Mouse (Mus musculus) forebrain, embryonic 11.5 days (tissue): ENCODE measurements around the gene Col26a1. TPM values are rescaled to one million over a fixed set of nuclear protein-coding genes. Genes with fewer than 3 reads are reported as not detected.

Experiments
- ATAC-seq: fragments of 200-750 bp; cut with Nextera tagmentation; replicated peaks from 2 replicates; pipeline ENCODE4 v1.8.0; 2017; ENCODE audit warnings: moderate TSS enrichment; ENCODE audit not compliant: low FRiP score
- DNase-seq: peaks from one replicate; pipeline ENCODE4 v3.0.0-alpha.2; 2017; ENCODE audit warnings: low spot score
- H3K27ac ChIP-seq: fragments of 300-500 bp; sonication (generic); 2 replicates; pipeline ENCODE4 v1.5.1; 2014; ENCODE audit warnings: low read depth, low read length
- H3K27me3 ChIP-seq: fragments of 300-500 bp; sonication (generic); 2 replicates; pipeline ENCODE4 v1.6.1; 2014; ENCODE audit warnings: mild to moderate bottlenecking, low read length, mixed read lengths; ENCODE audit not compliant: control insufficient read depth, insufficient read depth
- H3K36me3 ChIP-seq: fragments of 300-500 bp; sonication (generic); 2 replicates; pipeline ENCODE4 v1.6.1; 2014; ENCODE audit warnings: mild to moderate bottlenecking, low read length, moderate library complexity, mixed read lengths; ENCODE audit not compliant: control insufficient read depth, insufficient read depth
- H3K4me1 ChIP-seq: fragments of 300-500 bp; sonication (generic); replicated peaks from 2 replicates; pipeline ENCODE4 v1.6.1; 2014; ENCODE audit warnings: low read length, mixed read lengths; ENCODE audit not compliant: control insufficient read depth, insufficient read depth
- H3K4me2 ChIP-seq: fragments of 300-500 bp; sonication (generic); 2 replicates; pipeline ENCODE4 v1.6.1; 2014; ENCODE audit warnings: low read depth, mild to moderate bottlenecking, low read length, moderate library complexity, mixed read lengths; ENCODE audit not compliant: severe bottlenecking
- H3K4me3 ChIP-seq: fragments of 300-500 bp; sonication (generic); 2 replicates; pipeline ENCODE4 v1.5.1; 2014; ENCODE audit warnings: low read depth, low read length
- H3K9ac ChIP-seq: fragments of 300-500 bp; sonication (generic); 2 replicates; pipeline ENCODE4 v1.6.1; 2014; ENCODE audit warnings: low read length
- H3K9me3 ChIP-seq: fragments of 300-500 bp; sonication (generic); 2 replicates; pipeline ENCODE4 v1.6.1; 2016; ENCODE audit warnings: low read length, mixed read lengths; ENCODE audit not compliant: control insufficient read depth
- WGBS: fragments of 180-500 bp; shearing (Covaris S2); extraction: QIAGEN DNeasy Blood & Tissue Kit; methylation state at CpG from one replicate; pipeline ENCODE4 v1.1.7; 2014; 5-methylcytosine and 5-hydroxymethylcytosine counted together
- polyA plus RNA-seq: library from polyadenylated mRNA; unstranded; fragments of >200 nt; fragmentation: Nextera tagmentation; extraction: Ambion mirVana; gene quantifications from 2 replicates; pipeline ENCODE4 v1.2.1, GENCODE M21; 2014

The Col26a1 gene
- polyA plus RNA-seq, 1 experiment from 2014 or later: 40.6 TPM

- H3K4me2 ChIP-seq: 0 out of 2 replicates have a peak overlapping the region, but pooled peaks have one; percentile 15
- ATAC-seq (no peak), DNase-seq (no peak)
- no peak overlapping the region for H3K9ac ChIP-seq
- no peaks in the 10 kb centered on the region for H3K36me3 ChIP-seq
- H3K9me3 ChIP-seq: no peaks in the 10 kb centered on the region
- H3K27ac ChIP-seq: no peak overlapping the region
- H3K27me3 ChIP-seq: no peaks in the 10 kb centered on the region
- WGBS: 55% methylated on average over 13 of the region's 13 CpGs
- no peak overlapping the region for H3K4me3 ChIP-seq
- H3K4me1 ChIP-seq: no peaks in the 10 kb centered on the region
Measured at GRCm38 (mm10) chr5:136782600-136782999, 100.4 kb downstream of the Col26a1 start.

GRCm38 (mm10) chr5:136780465-136780864 lies 102.5 kb downstream of the Col26a1 start:
- Histone ChIP-seq H3K36me3 (no peaks in the 10 kb centered on the region), H3K9ac (no peak overlapping the region), H3K4me1 (no peaks in the 10 kb centered on the region), H3K4me2 (no peak overlapping the region), H3K4me3 (no peak overlapping the region), H3K27ac (no peak overlapping the region), H3K9me3 (no peaks in the 10 kb centered on the region; the same call in 1 of the 2 replicates), H3K27me3 (no peaks in the 10 kb centered on the region)
- WGBS: 39% methylated on average over 10 of the region's 10 CpGs
- no peak for ATAC-seq
- peak; percentile 79 for DNase-seq

GRCm38 (mm10) chr5:136779946-136780345 lies 103.1 kb downstream of the Col26a1 start:
- DNase-seq: no peak
- ATAC-seq: no peak
- H3K4me2 ChIP-seq: no peak overlapping the region
- no peak overlapping the region for H3K9ac ChIP-seq
- H3K9me3 ChIP-seq: no peaks in the 10 kb centered on the region; the same call in 1 of the 2 replicates
- H3K4me1 ChIP-seq: no peaks in the 10 kb centered on the region
- no peaks in the 10 kb centered on the region for H3K36me3 ChIP-seq
- WGBS: 81% methylated on average over 6 of the region's 6 CpGs
- no peak overlapping the region for H3K4me3 ChIP-seq
- no peak overlapping the region for H3K27ac ChIP-seq
- H3K27me3 ChIP-seq: no peaks in the 10 kb centered on the region

- WGBS: 86% methylated on average over 3 of the region's 3 CpGs
- Histone ChIP-seq H3K36me3 (no peaks in the 10 kb centered on the region), H3K4me3 (no peak overlapping the region), H3K27me3 (no peaks in the 10 kb centered on the region), H3K4me2 (no peak overlapping the region), H3K4me1 (no peaks in the 10 kb centered on the region), H3K9me3 (no peaks in the 10 kb centered on the region; the same call in 1 of the 2 replicates), H3K9ac (no peak overlapping the region), H3K27ac (no peak overlapping the region)
- DNase-seq (no peak), ATAC-seq (no peak)
Measured at GRCm38 (mm10) chr5:136775548-136775947, 107.5 kb downstream of the Col26a1 start.

GRCm38 (mm10) chr5:136773044-136774039 lies 109.7 kb downstream of the Col26a1 start:
- Histone ChIP-seq H3K4me1 (no peaks in the 10 kb centered on the region), H3K9me3 (no peaks in the 10 kb centered on the region; the same call in 1 of the 2 replicates), H3K27ac (no peak overlapping the region), H3K36me3 (no peaks in the 10 kb centered on the region), H3K4me2 (no peak overlapping the region), H3K9ac (no peak overlapping the region), H3K4me3 (no peak overlapping the region), H3K27me3 (no peaks in the 10 kb centered on the region)
- 66% methylated on average over 22 of the region's 22 CpGs for WGBS
- no peak for DNase-seq
- no peak for ATAC-seq

- ATAC-seq (no peak), DNase-seq (no peak)
- Histone ChIP-seq H3K4me1 (no peaks in the 10 kb centered on the region), H3K27ac (no peak overlapping the region), H3K4me3 (no peak overlapping the region), H3K9me3 (no peaks in the 10 kb centered on the region), H3K36me3 (no peaks in the 10 kb centered on the region), H3K9ac (no peak overlapping the region), H3K4me2 (no peak overlapping the region), H3K27me3 (no peaks in the 10 kb centered on the region)
- WGBS: 92% methylated on average over 10 of the region's 10 CpGs
Measured at GRCm38 (mm10) chr5:136771132-136771531, 111.9 kb downstream of the Col26a1 start.

GRCm38 (mm10) chr5:136767304-136767703 lies 115.7 kb downstream of the Col26a1 start:
- H3K4me2 ChIP-seq: no peak overlapping the region
- DNase-seq (no peak), ATAC-seq (no peak)
- no peaks in the 10 kb centered on the region for H3K4me1 ChIP-seq
- no peak overlapping the region for H3K4me3 ChIP-seq
- 83% methylated on average over 9 of the region's 9 CpGs for WGBS
- no peak overlapping the region for H3K27ac ChIP-seq
- H3K36me3 ChIP-seq: no peaks in the 10 kb centered on the region
- H3K27me3 ChIP-seq: no peaks in the 10 kb centered on the region
- H3K9ac ChIP-seq: no peak overlapping the region
- H3K9me3 ChIP-seq: no peaks in the 10 kb centered on the region

GRCm38 (mm10) chr5:136764157-136764669 lies 118.8 kb downstream of the Col26a1 start:
- H3K9me3 ChIP-seq: no peaks in the 10 kb centered on the region

More at GRCm38 (mm10) chr5:136764157-136764669, 118.8 kb downstream of the Col26a1 start:
- no peak for ATAC-seq
- 36% methylated on average over 8 of the region's 8 CpGs for WGBS
- H3K9ac ChIP-seq: no peak overlapping the region
- no peaks in the 10 kb centered on the region for H3K27me3 ChIP-seq
- H3K36me3 ChIP-seq: no peaks in the 10 kb centered on the region
- H3K27ac ChIP-seq: no peak overlapping the region
- H3K4me2 ChIP-seq: no peak overlapping the region
- H3K4me3 ChIP-seq: no peak overlapping the region
- H3K4me1 ChIP-seq: no peaks in the 10 kb centered on the region
- no peak for DNase-seq
